Mouse (Mus musculus) G1E (cell line): ENCODE measurements around the gene Mest. TPM values are rescaled to one million over a fixed set of nuclear protein-coding genes. Genes with fewer than 3 reads are reported as not detected.

ENCODE experiments used
- ATAC-seq: 2 replicates; pipeline ENCODE4 v1.8.0; 2016; ENCODE audit warnings: mild to moderate bottlenecking; ENCODE audit not compliant: insufficient number of reproducible peaks, poor library complexity, low FRiP score, severe bottlenecking; ENCODE audit errors: extremely low read depth
- DNase-seq: peaks from one replicate; pipeline ENCODE4 v3.0.0; 2012; ENCODE audit warnings: low spot score
- H3K27me3 ChIP-seq: 2 replicates; pipeline ENCODE4 v1.6.1; 2012; ENCODE audit warnings: mild to moderate bottlenecking, low read length, inconsistent platforms; ENCODE audit not compliant: insufficient read depth
- H3K36me3 ChIP-seq: replicated peaks from 2 replicates; pipeline ENCODE3; 2012; ENCODE audit warnings: mild to moderate bottlenecking, inconsistent platforms
- H3K4me1 ChIP-seq: 2 replicates; pipeline ENCODE4 v1.6.1; 2012; ENCODE audit warnings: low read depth, low read length, inconsistent platforms, mixed read lengths; ENCODE audit not compliant: insufficient read depth
- H3K4me3 ChIP-seq: 2 replicates; pipeline ENCODE4 v1.5.1; 2012; ENCODE audit warnings: low read depth, mild to moderate bottlenecking, inconsistent platforms, low read length, moderate library complexity, mixed read lengths
- H3K9me3 ChIP-seq: replicated peaks from 2 replicates; pipeline ENCODE4 v1.6.1; 2012; ENCODE audit warnings: inconsistent platforms
- CTCF ChIP-seq: IDR thresholded peaks from 2 replicates; pipeline ENCODE4 v1.5.1; 2012; ENCODE audit warnings: low read depth, low read length, inconsistent platforms, mixed read lengths
- GATA1 ChIP-seq: IDR thresholded peaks from 2 replicates; pipeline ENCODE4 v1.6.1; 2012; ENCODE audit warnings: borderline replicate concordance, low read length, inconsistent platforms, mixed read lengths
- GATA2 ChIP-seq: IDR thresholded peaks from 2 replicates; pipeline ENCODE4 v1.6.1; 2012; ENCODE audit warnings: low read depth, low read length, inconsistent platforms, borderline replicate concordance
- POLR2AphosphoS5 ChIP-seq: IDR thresholded peaks from 2 replicates; pipeline ENCODE4 v1.6.1; 2012; ENCODE audit warnings: low read depth, low read length, inconsistent platforms; ENCODE audit not compliant: insufficient replicate concordance
- TAL1 ChIP-seq: conservative IDR thresholded peaks from 2 replicates; pipeline ENCODE4 v1.6.1; 2012; ENCODE audit warnings: low read depth, low read length, inconsistent platforms, mixed read lengths
- polyA plus RNA-seq: library from polyadenylated mRNA; stranded (reverse); fragments of >175 nt; gene quantifications from 2 replicates; pipeline ENCODE4 v1.2.3, GENCODE M21; 2012
- total RNA-seq, 2 experiments: library from RNA; stranded (forward) in 1 of 2; stranded (reverse) in 1 of 2; fragments of 200-1000 nt in 1 of 2; fragments of >200 nt in 1 of 2; fragmentation: Nextera tagmentation in 1 of 2; gene quantifications; 2 replicates each; pipeline ENCODE4 v1.2.3; 2014 to 2017

Gene Mest
- total and polyA plus RNA-seq, 3 experiments, result 0.49 to 0.57 TPM; not detected in 1

DNA sequence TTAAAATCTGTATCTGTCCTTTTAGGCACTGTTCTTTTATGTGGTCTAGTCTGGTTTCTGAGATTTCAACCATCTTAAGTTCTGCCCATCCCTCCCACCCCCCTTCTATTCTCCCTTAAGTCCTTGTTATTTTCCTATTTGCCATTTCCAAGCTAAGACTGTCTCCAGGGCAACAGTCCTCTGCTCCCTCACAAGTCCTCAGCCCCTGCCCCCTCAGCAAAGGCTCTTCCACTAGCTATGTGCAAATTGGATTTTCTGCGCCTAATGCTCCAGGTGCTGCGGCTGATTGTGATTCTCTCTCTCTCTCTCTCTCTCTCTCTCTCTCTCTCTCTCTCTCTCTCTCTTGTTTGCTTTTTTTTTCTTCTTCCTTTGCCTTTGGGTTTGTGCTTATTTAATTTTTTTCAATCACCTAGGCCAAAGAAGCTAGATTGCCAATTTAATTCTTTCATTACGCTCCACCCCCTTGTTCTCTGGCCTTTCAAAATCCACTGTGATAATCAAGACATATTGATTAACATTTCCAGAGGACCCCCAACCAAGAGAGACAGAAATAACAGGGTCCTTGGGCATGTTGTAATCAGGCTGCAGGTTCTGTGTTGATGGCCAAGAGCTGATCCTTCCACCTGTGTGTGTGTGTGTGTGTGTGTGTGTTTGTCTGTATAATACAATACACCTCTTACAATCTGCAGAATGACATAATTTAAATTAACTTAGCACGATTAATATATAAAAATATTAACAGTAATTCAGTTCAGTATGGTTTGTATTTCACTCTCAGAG, 772 bp upstream of the Mest start:
- peaks cover 10% of the 10 kb centered on the region; the same call in 1 of the 2 replicates for H3K27me3 ChIP-seq
- DNase-seq (no peak), ATAC-seq (no peak)
- no peaks in the 10 kb centered on the region for H3K36me3 ChIP-seq
- H3K4me3 ChIP-seq, result no peak overlapping the region
- no peaks in the 10 kb centered on the region for H3K4me1 ChIP-seq
- H3K9me3 ChIP-seq, result no peaks in the 10 kb centered on the region
- TF ChIP-seq POLR2AphosphoS5 (no peak), GATA2 (no peak), TAL1 (no peak), CTCF (no peak), GATA1 (no peak)

DNA sequence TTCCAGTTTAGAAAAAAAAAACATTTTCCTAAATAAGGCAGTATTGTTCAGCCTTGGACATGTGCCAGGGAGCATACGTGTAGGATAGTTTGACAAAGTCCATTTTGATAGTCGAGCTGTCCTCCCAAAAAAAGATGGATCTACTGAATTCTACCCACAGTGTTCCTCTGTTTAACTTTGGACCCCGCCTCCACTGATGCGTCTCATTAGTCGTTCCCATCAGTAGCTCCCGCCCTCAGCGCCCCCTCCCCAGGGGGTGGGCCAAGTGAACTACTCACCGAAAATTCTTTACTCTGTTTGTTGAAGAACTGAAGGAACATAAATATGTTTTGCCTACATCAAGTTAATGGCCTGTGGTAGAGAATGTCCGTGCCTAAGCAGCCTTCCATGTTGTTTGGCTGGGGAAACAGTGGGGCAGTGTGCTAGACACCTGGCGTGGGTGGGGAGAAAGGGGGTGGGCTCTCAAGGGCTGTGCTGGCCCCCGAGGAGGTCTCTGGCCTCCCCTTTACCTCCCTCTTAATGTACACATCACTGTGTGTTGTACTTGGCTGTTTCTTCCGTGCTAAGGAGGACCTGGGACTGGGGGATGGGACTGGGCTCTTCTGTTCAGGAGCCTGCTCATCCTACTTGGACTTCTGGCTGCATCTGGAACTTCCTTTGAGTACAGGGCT, 7.1 kb downstream of the Mest start:
- no peak for TF ChIP-seq GATA1
- no peak for TF ChIP-seq TAL1
- TF ChIP-seq CTCF, result no peak
- no peak for TF ChIP-seq POLR2AphosphoS5
- no peak for TF ChIP-seq GATA2
- H3K36me3 ChIP-seq, result no peaks in the 10 kb centered on the region
- H3K4me1 ChIP-seq, result no peaks in the 10 kb centered on the region
- ATAC-seq, result no peak
- DNase-seq, result no peak
- no peak overlapping the region for H3K4me3 ChIP-seq
- H3K9me3 ChIP-seq, result no peaks in the 10 kb centered on the region
- peaks cover 40% of the 10 kb centered on the region for H3K27me3 ChIP-seq

GRCm38 (mm10) chr6:30732571-30733130, 9.3 kb downstream of the Mest start:
- peaks cover 58% of the 10 kb centered on the region for H3K27me3 ChIP-seq
- no peak for ATAC-seq
- TF ChIP-seq POLR2AphosphoS5 (no peak), CTCF (no peak), GATA2 (no peak), GATA1 (no peak), TAL1 (no peak)
- peaks cover 10% of the 10 kb centered on the region for H3K9me3 ChIP-seq
- H3K36me3 ChIP-seq, result no peaks in the 10 kb centered on the region
- H3K4me1 ChIP-seq, result peaks cover 2% of the 10 kb centered on the region; the same call in 1 of the 2 replicates
- no peak for DNase-seq
- no peak overlapping the region for H3K4me3 ChIP-seq

- no peaks in the 10 kb centered on the region for H3K36me3 ChIP-seq
- H3K4me1 ChIP-seq, result peaks cover 17% of the 10 kb centered on the region; the same call in 1 of the 2 replicates
- DNase-seq (no peak), ATAC-seq (no peak)
- no peak overlapping the region for H3K4me3 ChIP-seq
- H3K27me3 ChIP-seq, result peaks cover 64% of the 10 kb centered on the region
- H3K9me3 ChIP-seq, result peaks cover 20% of the 10 kb centered on the region
- TF ChIP-seq POLR2AphosphoS5 (no peak), GATA1 (no peak)
Observed at GRCm38 (mm10) chr6:30734465-30734864, 11.1 kb downstream of the Mest start.

DNA sequence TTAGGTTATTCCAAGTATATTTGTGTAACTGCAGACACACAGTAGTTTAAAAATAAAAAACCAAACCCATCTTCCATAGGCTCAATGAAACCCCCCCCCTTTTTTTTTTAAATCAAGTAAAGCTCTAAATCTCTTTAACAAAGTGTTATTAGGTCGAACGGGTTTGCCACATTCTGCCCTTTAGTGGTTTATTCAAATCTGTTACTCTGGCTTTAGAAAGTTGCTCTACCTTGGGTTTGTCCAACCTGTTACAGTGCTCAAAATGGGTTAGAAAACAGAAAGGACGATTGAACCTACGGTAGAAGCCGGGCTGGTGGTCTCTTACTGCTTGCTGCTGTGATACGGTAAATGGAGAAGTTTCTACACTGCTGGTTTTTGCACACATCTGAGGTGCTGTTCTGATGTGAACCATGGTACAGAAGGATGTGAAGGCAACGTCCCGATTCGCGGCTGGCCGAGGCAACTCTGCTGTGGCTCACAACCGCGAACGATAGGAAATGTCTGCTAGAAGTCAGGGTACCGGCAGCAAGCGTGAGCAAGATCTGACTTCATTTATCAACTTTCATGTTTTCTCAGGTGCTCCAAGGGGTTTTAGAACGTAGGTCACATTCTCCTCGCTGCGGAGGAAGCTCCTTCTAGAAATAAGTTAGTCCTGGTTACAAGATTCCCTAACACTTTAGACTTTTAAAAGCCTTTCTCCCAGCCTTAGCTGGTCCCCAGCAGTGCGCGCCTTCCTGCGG, 11.8 kb downstream of the Mest start:
- DNase-seq (no peak), ATAC-seq (no peak)
- Histone ChIP-seq H3K9me3 (peaks cover 20% of the 10 kb centered on the region), H3K4me1 (peaks cover 17% of the 10 kb centered on the region; the same call in 1 of the 2 replicates), H3K27me3 (peaks cover 61% of the 10 kb centered on the region), H3K36me3 (no peaks in the 10 kb centered on the region), H3K4me3 (no peak overlapping the region)
- no peak for TF ChIP-seq CTCF
- no peak for TF ChIP-seq GATA2
- TF ChIP-seq TAL1, result no peak
- TF ChIP-seq GATA1, result no peak
- TF ChIP-seq POLR2AphosphoS5, result no peak
